Mouse (Mus musculus) C2C12 (cell line): ENCODE measurements around the gene Rab33b. TPM values are rescaled to one million over a fixed set of nuclear protein-coding genes. Genes with fewer than 3 reads are reported as not detected.

Experiments used
- H3K27me3 ChIP-seq: one replicate; pipeline ENCODE4 v1.6.1; 2011; ENCODE audit not compliant: control insufficient read depth, insufficient read depth, insufficient read length
- H3K36me3 ChIP-seq: one replicate; pipeline ENCODE4 v1.6.1; 2011; ENCODE audit not compliant: control insufficient read depth, insufficient read depth
- H3K4me3 ChIP-seq: one replicate; pipeline ENCODE4 v1.5.1; 2011; ENCODE audit warnings: mild to moderate bottlenecking, control low read depth; ENCODE audit not compliant: poor library complexity, insufficient read depth, severe bottlenecking
- H3K79me2 ChIP-seq: one replicate; pipeline ENCODE4 v1.6.1; 2011; ENCODE audit not compliant: control insufficient read depth, insufficient read depth
- H3K79me3 ChIP-seq: one replicate; pipeline ENCODE4 v1.6.1; 2011; ENCODE audit warnings: low read depth, control low read depth
- H3ac ChIP-seq: one replicate; pipeline ENCODE3; 2011; ENCODE audit warnings: low read depth; ENCODE audit not compliant: control insufficient read depth, insufficient read length
- CEBPB ChIP-seq: IDR thresholded peaks from one replicate; pipeline ENCODE4 v1.6.1; 2011; ENCODE audit warnings: low read depth, mild to moderate bottlenecking, control low read depth, moderate library complexity
- CTCF ChIP-seq: IDR thresholded peaks from one replicate; pipeline ENCODE4 v1.5.1; 2011; ENCODE audit not compliant: control insufficient read depth, insufficient read depth, insufficient read length
- FOSL1 ChIP-seq: IDR thresholded peaks from one replicate; pipeline ENCODE4 v1.8.0; 2011; ENCODE audit warnings: mild to moderate bottlenecking, low read length; ENCODE audit not compliant: poor library complexity, insufficient read depth, severe bottlenecking
- MAX ChIP-seq: IDR thresholded peaks from one replicate; pipeline ENCODE4 v1.6.1; 2011; ENCODE audit warnings: mild to moderate bottlenecking, control low read depth
- MYOD1 ChIP-seq: IDR thresholded peaks from one replicate; pipeline ENCODE4 v1.6.1; 2011; ENCODE audit warnings: low read depth; ENCODE audit not compliant: control insufficient read depth, insufficient read length
- MYOG ChIP-seq: IDR thresholded peaks from one replicate; pipeline ENCODE4 v1.6.1; 2011; ENCODE audit not compliant: control insufficient read depth, insufficient read length; ENCODE audit errors: extremely low read depth
- USF1 ChIP-seq: IDR thresholded peaks from one replicate; pipeline ENCODE4 v1.6.1; 2011; ENCODE audit warnings: low read depth, mild to moderate bottlenecking, control low read depth, moderate library complexity
- polyA plus RNA-seq: library from polyadenylated mRNA; unstranded; fragments of >200 nt; fragmentation: generic; extraction: Trizol; gene quantifications from one replicate; pipeline ENCODE4 v1.2.1, GENCODE M21; 2012; ENCODE audit warnings: missing spikeins

Gene Rab33b
- polyA plus RNA-seq, 1 experiment: 4.7 TPM

- Histone ChIP-seq H3K79me2 (no peaks in the 10 kb centered on the region), H3K36me3 (peaks cover 71% of the 10 kb centered on the region), H3K4me3 (no peak overlapping the region), H3K27me3 (no peaks in the 10 kb centered on the region), H3ac (no peak overlapping the region), H3K79me3 (no peaks in the 10 kb centered on the region)
- TF ChIP-seq CEBPB: no peak
- no peak for TF ChIP-seq MYOG
- no peak for TF ChIP-seq USF1
- no peak for TF ChIP-seq CTCF
- no peak for TF ChIP-seq MYOD1
- TF ChIP-seq MAX: no peak
- TF ChIP-seq FOSL1: no peak
Measured at GRCm38 (mm10) chr3:51526891-51527290, 43.2 kb downstream of the Rab33b start.

GRCm38 (mm10) chr3:51531473-51532281, 48.0 kb downstream of the Rab33b start:
- TF ChIP-seq MYOG: no peak
- TF ChIP-seq CTCF: no peak
- no peak for TF ChIP-seq USF1
- TF ChIP-seq MYOD1: no peak
- TF ChIP-seq FOSL1: no peak
- no peak for TF ChIP-seq MAX
- no peak for TF ChIP-seq CEBPB
- H3K4me3 ChIP-seq: no peak overlapping the region
- no peak overlapping the region for H3ac ChIP-seq
- H3K27me3 ChIP-seq: no peaks in the 10 kb centered on the region
- H3K79me3 ChIP-seq: no peaks in the 10 kb centered on the region
- peaks cover 82% of the 10 kb centered on the region for H3K36me3 ChIP-seq
- H3K79me2 ChIP-seq: no peaks in the 10 kb centered on the region

DNA sequence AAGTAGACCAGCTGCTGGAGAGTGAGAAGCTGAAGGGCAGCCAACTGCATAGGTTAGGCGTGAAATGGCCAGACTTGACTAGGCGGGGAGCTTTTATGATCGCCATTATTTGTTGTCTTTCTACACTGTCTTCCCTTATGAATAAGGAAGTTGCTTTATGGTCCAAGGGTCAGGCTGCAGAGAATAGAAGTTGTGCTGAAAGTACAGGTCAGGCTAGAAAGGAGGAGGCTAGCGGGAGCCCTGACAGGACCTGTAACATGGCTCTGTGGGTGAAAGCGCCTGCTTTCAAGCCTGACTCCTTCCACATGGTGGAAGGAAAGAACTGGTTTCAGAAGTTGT, 48.5 kb downstream of the Rab33b start:
- H3K36me3 ChIP-seq: peaks cover 76% of the 10 kb centered on the region
- TF ChIP-seq CEBPB: no peak
- no peaks in the 10 kb centered on the region for H3K79me3 ChIP-seq
- H3K79me2 ChIP-seq: no peaks in the 10 kb centered on the region
- no peaks in the 10 kb centered on the region for H3K27me3 ChIP-seq
- no peak overlapping the region for H3K4me3 ChIP-seq
- no peak overlapping the region for H3ac ChIP-seq

- TF ChIP-seq MYOD1 (no peak), USF1 (no peak), MAX (no peak), CEBPB (no peak), CTCF (no peak), FOSL1 (no peak), MYOG (no peak)
- no peaks in the 10 kb centered on the region for H3K79me2 ChIP-seq
- no peak overlapping the region for H3K4me3 ChIP-seq
- H3K27me3 ChIP-seq: no peaks in the 10 kb centered on the region
- H3K79me3 ChIP-seq: no peaks in the 10 kb centered on the region
- H3K36me3 ChIP-seq: peaks cover 82% of the 10 kb centered on the region
- no peak overlapping the region for H3ac ChIP-seq
Measured at GRCm38 (mm10) chr3:51533573-51533972, 49.9 kb downstream of the Rab33b start.

GRCm38 (mm10) chr3:51534013-51534412, 50.3 kb downstream of the Rab33b start:
- TF ChIP-seq FOSL1 (no peak), USF1 (no peak), CEBPB (no peak), MYOG (no peak), CTCF (no peak), MYOD1 (no peak), MAX (no peak)
- Histone ChIP-seq H3K27me3 (no peaks in the 10 kb centered on the region), H3ac (no peak overlapping the region), H3K79me3 (no peaks in the 10 kb centered on the region), H3K79me2 (no peaks in the 10 kb centered on the region), H3K36me3 (peaks cover 81% of the 10 kb centered on the region), H3K4me3 (no peak overlapping the region)
